Mouse (Mus musculus) T-cell, adult 2 months (primary cell): ENCODE data around the gene Tmem63c.

Source experiments
- DNase-seq: peaks from one replicate; pipeline ENCODE4 v3.0.0; 2022; ENCODE audit warnings: low spot score

Tmem63c gene

GRCm38 (mm10) chr12:87021040-87021439 lies at the start of gene Tmem63c:
Tmem63c (plus strand) TSS chr12:87021340.
- no peak for DNase-seq

DNA sequence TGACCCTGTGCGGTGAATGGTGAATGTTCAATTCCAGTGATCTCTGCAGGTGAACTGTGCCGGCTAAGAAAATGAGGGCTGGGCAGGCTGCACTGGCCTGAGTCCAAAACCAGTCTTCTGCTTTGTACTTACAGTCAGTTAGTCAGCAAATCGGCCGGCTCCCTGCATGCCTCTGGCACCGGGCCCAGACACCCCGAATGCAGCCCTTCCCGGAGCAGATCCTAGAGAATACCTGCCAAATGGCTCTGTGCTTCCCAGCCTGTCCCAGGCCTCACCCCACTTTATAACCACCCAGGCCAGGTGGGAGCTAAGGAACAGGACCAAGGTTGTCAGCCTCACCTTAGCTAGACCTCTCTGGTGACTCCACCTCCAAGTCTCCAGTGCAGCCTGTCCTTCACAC lies 47.9 kb upstream of the Tmem63c start:
- no peak for DNase-seq

GRCm38 (mm10) chr12:86973706-86974105 lies 47.4 kb upstream of the Tmem63c start:
- DNase-seq, result no peak

DNA sequence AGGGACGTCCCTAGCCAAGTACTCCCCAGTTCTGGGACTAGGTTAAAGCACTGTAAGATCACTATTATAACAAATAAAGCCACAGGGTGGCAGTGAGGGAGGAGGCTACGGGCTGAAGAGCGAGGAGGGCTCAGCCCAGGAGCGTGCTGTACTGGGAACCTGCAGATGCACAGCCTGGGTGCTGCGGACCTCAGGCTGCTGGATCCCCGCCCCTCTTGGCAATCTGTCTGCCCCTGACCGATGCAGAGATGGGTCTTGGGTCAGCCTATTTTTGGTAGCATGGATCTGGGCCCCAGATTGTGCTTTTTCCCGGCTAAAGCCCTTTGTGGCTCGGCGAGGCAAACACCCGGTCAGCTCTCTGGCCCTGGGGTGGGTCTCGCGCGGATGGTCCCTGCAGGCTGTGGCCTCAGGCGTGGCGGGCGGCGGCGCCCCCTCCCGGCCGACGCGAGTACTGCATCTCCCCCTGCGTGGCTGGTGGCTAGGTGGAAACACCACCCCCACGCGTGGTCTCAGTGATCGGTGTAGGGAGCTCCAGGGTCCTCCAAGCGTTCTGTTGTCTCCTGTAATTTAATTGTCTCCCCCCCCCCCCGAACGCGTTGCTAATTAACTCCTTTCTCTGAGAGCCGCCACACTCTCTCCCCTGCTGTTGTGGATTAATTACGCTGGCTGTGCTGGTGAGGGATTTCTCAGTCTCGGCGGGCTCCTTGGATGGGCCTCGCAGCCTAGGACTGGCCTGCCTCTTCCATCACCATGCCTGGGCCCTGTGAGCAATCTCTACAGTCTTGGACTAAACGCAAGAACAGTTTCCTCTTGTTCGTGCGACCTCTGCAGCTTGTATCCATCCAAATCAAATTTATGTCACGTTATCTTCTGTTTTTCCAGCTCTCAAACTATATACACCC lies 46.5 kb upstream of the Tmem63c start:
- peak; percentile 64 for DNase-seq

DNA sequence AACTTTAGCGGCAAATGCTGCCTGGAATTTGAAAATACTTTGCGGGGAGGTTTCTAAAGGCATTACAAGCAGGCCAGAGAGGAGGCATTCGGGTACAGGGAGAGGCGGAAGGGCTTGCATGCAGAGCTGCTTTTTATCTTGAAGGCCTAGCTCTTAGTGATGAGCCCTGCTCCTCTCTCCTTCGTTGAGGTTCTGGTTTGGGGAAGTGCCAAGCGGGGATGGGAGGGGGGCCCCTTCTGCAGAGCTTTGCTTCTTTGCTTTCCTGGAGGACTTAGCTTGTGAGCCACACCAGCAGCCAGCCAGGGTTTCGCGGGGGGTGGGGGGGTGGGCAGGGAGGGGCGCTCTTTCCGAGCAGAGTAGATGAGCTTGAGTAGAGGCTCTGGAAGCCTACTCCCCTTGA lies 45.4 kb upstream of the Tmem63c start:
- no peak for DNase-seq

DNA sequence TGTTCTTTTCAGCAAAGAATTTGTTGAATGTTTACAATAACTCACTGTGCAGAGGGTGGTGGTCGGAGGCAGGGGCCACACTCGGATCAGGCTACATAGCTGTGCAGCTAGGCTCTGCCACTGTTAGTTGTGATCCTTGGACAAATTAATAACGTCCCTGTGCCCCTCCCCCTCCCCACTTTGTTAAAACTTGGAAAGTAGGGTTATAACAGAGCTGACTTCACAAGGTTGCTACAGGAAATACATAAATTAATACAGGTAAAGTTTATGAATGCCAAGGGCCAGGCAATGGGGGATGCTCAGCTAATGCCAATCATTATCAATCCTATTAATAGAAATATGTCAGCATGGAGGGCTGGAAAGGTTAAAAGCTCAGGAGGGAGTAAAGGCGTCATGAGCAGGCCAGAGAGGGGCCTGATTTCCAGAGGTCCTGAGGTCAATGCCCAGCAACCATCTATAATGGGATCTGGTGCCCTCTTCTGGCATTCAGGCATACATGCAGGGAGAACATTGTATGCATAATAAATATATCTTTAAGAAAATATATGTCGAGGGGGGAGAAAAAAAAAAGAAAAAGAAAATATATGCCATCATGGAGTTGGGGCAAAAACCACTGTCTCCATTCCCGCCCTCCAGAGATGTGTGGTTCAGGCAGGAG lies 44.5 kb upstream of the Tmem63c start:
- DNase-seq, result no peak

GRCm38 (mm10) chr12:86977833-86978232 lies 43.3 kb upstream of the Tmem63c start:
- DNase-seq, result no peak

- no peak for DNase-seq
Observed at GRCm38 (mm10) chr12:86981180-86981579, 40.0 kb upstream of the Tmem63c start.

DNA sequence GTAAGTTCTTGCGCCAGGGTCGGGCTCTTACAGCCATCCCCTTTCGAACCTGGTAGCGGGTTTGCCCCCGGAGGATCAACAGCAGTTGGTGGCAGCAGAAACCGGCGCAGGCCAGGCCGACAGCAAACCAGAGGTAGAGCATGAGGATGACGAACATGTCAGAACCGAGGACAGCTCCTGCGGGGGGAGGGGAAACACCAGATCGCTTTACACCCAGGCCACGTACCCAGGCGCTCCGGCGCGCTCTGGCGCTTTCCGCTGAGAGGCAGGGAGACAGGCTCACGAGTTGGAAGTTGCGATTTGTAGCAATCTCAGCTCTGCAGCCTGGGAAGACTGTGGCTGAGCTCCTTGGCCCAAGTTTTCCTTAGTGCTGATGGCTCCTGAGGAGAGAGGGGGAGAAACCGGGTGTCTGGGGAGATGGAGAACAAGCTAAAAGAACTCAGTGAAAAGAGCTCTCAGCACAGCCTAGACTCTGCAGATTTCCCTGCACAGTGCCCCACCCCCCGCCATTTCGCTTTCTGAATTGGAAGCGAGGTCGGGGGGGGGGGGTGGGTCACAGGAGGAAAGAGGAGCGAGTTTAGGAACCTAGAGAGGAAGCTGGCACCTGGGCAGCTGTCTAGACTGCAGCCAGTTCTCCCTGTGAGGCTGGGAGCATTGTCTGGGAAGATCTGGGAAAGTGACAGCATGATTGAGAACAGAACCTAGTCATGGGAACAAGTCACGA lies 37.5 kb upstream of the Tmem63c start:
- DNase-seq, result peak; percentile 18

- DNase-seq, result no peak
Observed at GRCm38 (mm10) chr12:86984194-86984555, 37.0 kb upstream of the Tmem63c start.

DNA sequence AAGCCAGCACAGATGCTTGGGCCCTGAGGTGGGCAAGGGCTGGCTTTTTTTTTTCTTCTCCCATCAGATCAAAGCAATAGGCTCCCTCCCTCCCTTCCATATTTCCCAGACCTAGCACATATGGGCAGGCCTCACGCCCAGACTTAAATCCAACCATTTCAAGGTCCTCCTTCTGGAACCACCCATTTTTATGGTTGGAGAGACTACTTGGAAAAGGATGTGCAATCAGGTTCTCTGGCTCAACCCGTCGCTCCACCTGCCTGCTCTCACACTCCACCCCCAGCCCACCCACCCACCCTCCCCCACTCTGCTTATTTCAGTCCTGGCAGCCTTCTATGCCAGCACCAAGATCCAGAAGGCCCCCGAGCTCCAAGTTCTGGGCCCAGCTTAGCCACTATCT lies 34.6 kb upstream of the Tmem63c start:
- no peak for DNase-seq

DNA sequence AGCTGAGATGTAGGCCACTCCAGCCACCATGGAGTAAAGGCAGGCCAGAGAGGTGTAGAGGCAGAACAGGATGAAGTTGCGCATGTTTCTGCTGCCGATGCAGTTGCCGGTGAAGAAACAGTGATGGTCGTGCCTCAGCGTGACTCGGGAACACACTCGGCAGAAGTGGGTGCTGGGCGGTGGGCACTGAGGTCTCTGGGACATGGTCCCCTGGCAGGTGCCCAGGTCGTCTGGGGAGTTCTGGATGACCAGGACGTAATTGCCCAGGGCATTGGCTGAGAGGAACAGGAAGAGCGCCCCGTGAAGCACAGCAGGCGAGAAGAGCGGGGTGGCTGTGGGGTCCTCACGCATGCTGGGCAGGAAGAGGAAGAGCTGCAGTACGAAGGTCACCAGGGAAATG lies 32.9 kb upstream of the Tmem63c start:
- no peak for DNase-seq

GRCm38 (mm10) chr12:86989378-86989777 lies 31.8 kb upstream of the Tmem63c start:
- no peak for DNase-seq

GRCm38 (mm10) chr12:86989890-86990754 lies 31.0 kb upstream of the Tmem63c start, which contains the start of gene Zdhhc22:
Zdhhc22 (minus strand) TSS chr12:86990430.
- DNase-seq, result no peak

- no peak for DNase-seq
Observed at GRCm38 (mm10) chr12:86990755-86991110, 30.4 kb upstream of the Tmem63c start.

- no peak for DNase-seq
Observed at GRCm38 (mm10) chr12:86994166-86994565, 27.0 kb upstream of the Tmem63c start.

DNA sequence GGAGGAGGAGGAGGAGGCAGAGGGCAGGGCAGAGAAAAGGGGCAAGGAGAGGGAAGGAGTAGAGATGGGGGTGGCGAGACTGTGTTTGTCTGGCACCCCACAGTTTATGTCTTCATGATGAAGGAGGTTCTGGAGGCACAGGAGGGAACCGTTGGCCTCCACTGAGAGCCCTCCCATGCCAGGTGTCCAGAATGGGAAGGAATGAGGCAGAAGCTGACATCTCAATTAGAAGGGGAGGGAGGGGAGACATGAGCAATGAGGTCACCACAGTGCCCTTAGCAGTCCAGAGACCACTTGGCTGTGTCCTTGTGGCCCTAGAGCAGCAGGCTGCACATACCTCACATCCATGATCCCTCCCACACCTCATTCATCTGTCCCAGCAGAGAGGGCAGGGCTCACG lies 26.4 kb upstream of the Tmem63c start:
- DNase-seq, result no peak

- DNase-seq, result no peak
Observed at GRCm38 (mm10) chr12:86995931-86996330, 25.2 kb upstream of the Tmem63c start.

GRCm38 (mm10) chr12:86998699-86999098 lies 22.4 kb upstream of the Tmem63c start:
- DNase-seq, result no peak

- DNase-seq, result no peak
Observed at GRCm38 (mm10) chr12:86999283-86999820, 21.8 kb upstream of the Tmem63c start.

DNA sequence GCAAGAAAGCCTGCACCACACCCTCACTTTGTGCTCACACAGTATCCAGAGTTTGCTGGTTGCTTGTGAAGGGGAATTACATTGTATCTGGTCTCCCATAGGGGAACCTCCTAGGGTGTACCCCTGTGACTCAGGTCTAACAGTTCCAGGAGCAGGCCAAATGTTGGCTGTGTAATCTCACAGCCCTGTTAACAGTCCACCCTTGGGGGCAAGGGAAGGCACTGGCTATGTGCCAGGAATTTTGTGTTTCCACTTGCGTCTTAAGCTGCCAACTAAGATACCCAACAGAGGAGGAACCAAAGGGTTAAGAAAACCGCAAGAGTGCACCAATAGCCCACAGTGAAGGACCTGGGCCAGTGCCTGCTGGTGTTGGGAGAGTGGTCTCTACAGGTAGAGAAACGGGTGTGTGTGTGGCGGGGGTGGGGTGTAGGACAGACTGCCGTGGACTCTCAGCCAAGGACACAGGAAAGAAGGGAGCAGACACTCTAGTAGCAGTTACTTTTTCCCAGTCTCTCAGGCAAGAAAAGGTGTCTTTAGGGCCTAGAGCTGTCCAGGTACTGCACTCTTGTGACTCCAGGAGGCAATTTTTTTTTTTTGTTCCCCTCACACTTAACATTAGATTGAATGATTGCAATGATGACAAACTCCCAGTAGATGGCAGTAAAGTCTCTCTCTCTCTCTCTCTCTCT lies 20.8 kb upstream of the Tmem63c start:
- DNase-seq, result no peak
